Mouse (Mus musculus): ENCODE results near the gene Zfp317.
"Not testable (repeated sequence)": the region's sequence is repeated elsewhere in the genome, so short reads cannot be mapped to it uniquely, and the experiment has no call there.

Gene Zfp317

GRCm38 (mm10) chr9:19621843-19622822 is at the start of gene Zfp317:
Gene Zfp317, plus strand, starts transcription at chr9:19622102.
- DNase-seq (ENCODE audit: low spot score in 2 of 2): peak; percentile 93 to 98

GRCm38 (mm10) chr9:19582317-19582716 is 39.6 kb upstream of the Zfp317 start, which contains the start of gene Olfr855:
Gene Olfr855, plus strand, starts transcription at chr9:19582617.
- DNase-seq (ENCODE audit: low spot score in 2 of 2): no peak

- no peak for DNase-seq (ENCODE audit: low spot score in 2 of 2)
These were observed 605 bp upstream of the Zfp317 start for GRCm38 (mm10) chr9:19621297-19621696.

GRCm38 (mm10) chr9:19629574-19629973 is 7.7 kb downstream of the Zfp317 start:
- DNase-seq (ENCODE audit: low spot score in 2 of 2): no peak

GRCm38 (mm10) chr9:19645193-19645592 is 23.3 kb downstream of the Zfp317 start:
- DNase-seq (ENCODE audit: low spot score in 2 of 2): no peak

- DNase-seq (ENCODE audit: low spot score in 2 of 2): no peak
These were observed 68.4 kb downstream of the Zfp317 start for GRCm38 (mm10) chr9:19690281-19690680.

- DNase-seq (ENCODE audit: low spot score in 2 of 2): no peak
These were observed 69.5 kb downstream of the Zfp317 start for GRCm38 (mm10) chr9:19691426-19691825.

GRCm38 (mm10) chr9:19692430-19692829 is 70.5 kb downstream of the Zfp317 start:
- DNase-seq (ENCODE audit: low spot score in 2 of 2): no peak

- not testable (repeated sequence) for DNase-seq (ENCODE audit: low spot score in 2 of 2)
These were observed 72.4 kb downstream of the Zfp317 start for GRCm38 (mm10) chr9:19694285-19694684.

GRCm38 (mm10) chr9:19694898-19695379 is 73.0 kb downstream of the Zfp317 start:
- not testable (repeated sequence) for DNase-seq (ENCODE audit: low spot score in 2 of 2)
